Mouse (Mus musculus) small intestine, adult 2 months (tissue): ENCODE measurements around the gene Agap1.

Source experiments
- CTCF ChIP-seq: fragments of 200-500 bp; IDR thresholded peaks from 2 replicates; pipeline ENCODE4 v1.5.1; 2012; ENCODE audit warnings: low read depth, mild to moderate bottlenecking, control low read depth, inconsistent platforms, low read length, moderate library complexity, mixed read lengths; ENCODE audit not compliant: insufficient replicate concordance, insufficient read length; ENCODE audit errors: extremely low read depth
- POLR2A ChIP-seq: fragments of 200-500 bp; IDR thresholded peaks from 2 replicates; pipeline ENCODE4 v1.6.1; 2012; ENCODE audit warnings: low read depth, mild to moderate bottlenecking, control low read depth, inconsistent platforms, low read length, moderate library complexity

- TF ChIP-seq CTCF (no peak), POLR2A (no peak)
Observed at GRCm38 (mm10) chr1:89901381-89901780, 446.8 kb downstream of the Agap1 start.
